Mouse (Mus musculus) cerebellum, adult 2 months (tissue): ENCODE data around the gene Hmgcl.

ENCODE experiments used
- CTCF ChIP-seq: fragments of 200-500 bp; IDR thresholded peaks from 2 replicates; pipeline ENCODE4 v1.5.1; 2011; ENCODE audit warnings: low read depth, mild to moderate bottlenecking, control low read depth, low read length, moderate library complexity, borderline replicate concordance; ENCODE audit not compliant: insufficient read depth
- POLR2A ChIP-seq: fragments of 200-500 bp; IDR thresholded peaks from 2 replicates; pipeline ENCODE4 v1.6.1; 2011; ENCODE audit warnings: low read length, control low read depth, borderline replicate concordance; ENCODE audit not compliant: insufficient read depth

DNA sequence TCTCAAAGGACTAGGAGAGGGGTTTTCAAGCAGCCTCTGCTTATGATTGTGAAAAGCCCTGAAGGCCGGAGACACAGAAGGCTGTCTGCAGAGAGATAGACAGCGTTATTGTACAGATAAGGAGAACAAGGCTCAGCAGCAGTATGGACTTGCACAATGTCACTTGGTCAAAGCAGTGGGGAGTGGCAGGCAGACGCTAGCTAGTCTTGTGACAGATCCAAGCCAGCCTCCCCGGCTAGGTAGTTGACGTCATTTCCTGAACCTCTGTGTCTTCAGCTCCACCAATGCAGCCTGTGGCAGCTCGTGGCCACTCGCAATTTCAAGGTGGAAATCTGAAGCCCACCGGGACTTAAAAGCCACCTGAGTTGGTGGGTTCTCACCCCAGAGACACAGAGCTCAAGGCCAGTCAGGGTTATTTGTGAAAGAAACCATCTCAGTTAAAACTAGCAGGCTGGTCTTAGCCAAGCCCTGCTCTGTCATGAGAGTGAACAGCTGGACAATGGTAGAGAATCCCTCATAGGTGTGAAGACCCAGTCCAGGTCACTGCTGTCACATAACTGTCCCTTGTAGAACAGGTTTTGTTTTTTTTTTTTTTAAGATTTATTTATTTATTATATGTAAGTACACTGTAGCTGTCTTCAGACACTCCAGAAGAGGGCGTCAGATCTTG is 47.7 kb upstream of the Hmgcl start:
- TF ChIP-seq CTCF, result no peak
- no peak for TF ChIP-seq POLR2A
